Mouse (Mus musculus): Measurements from ENCODE around the gene Tdrd6. TPM values are rescaled to one million over a fixed set of nuclear protein-coding genes. Genes with fewer than 3 reads are reported as not detected.

Tdrd6 gene
- polyA plus RNA-seq, 1 experiment: 202 TPM

DNA sequence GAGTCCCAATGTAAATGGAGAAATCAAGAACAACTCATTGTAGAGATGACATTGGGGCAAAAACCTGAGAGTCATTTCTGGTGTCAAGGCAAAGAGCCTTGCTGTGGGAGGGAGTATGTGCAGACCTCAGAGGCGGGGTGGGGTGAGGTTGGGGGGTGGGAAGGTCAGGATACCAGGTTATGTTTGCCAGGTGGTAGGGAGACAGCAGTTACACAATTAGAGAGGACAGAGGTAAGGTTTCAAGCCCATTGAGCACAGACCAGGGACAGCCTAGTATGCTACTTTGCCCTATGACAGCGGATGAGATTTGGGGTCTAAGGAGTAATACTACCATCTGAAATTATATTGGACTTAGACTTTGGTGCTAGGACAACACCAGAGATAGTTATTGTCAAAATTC lies 42.8 kb downstream of the Tdrd6 start:
- Histone ChIP-seq H3K4me1 (ENCODE audit: control insufficient read depth, insufficient read depth, low read length) (peaks cover 6% of the 10 kb centered on the region), H3K4me3 (ENCODE audit: control insufficient read depth, low read depth, low read length) (no peak overlapping the region), H3K27ac (ENCODE audit: control insufficient read depth, insufficient read depth, low read depth, low read length) (no peak overlapping the region), H3K36me3 (ENCODE audit: control insufficient read depth, insufficient read depth, low read length) (no peaks in the 10 kb centered on the region), H3K27me3 (ENCODE audit: control insufficient read depth, insufficient read depth, low read length) (no peaks in the 10 kb centered on the region)
- TF ChIP-seq POLR2A (IDR thresholded peaks at IDR 0.05; ENCODE audit: control insufficient read depth, low read depth, low read length) (no peak), CTCF (IDR thresholded peaks at IDR 0.05; ENCODE audit: control insufficient read depth, insufficient read depth, insufficient replicate concordance, low read depth, low read length) (no peak)

DNA sequence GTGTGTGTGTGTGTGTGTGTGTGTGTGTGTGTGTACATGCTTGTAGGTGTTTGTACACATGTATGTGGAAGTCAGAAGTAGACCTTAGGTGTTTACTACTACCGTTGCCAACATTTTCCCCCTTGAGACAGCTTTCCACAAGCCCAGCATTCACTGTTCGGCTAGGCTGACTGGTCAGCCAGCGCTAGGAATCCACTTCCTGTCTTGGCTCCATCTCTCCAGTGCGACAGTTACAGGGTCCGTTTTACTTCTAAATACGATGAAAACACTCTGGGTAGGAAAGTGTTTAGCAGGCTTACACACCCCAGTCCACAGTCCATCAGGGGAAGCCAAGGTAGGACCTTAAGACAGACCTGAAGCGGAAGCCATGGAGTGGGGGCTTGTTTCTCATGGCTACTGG lies 45.3 kb downstream of the Tdrd6 start:
- Histone ChIP-seq H3K4me1 (ENCODE audit: control insufficient read depth, insufficient read depth, low read length) (peaks cover 6% of the 10 kb centered on the region), H3K27me3 (ENCODE audit: control insufficient read depth, insufficient read depth, low read length) (no peaks in the 10 kb centered on the region), H3K36me3 (ENCODE audit: control insufficient read depth, insufficient read depth, low read length) (no peaks in the 10 kb centered on the region), H3K4me3 (ENCODE audit: control insufficient read depth, low read depth, low read length) (no peak overlapping the region), H3K27ac (ENCODE audit: control insufficient read depth, insufficient read depth, low read depth, low read length) (no peak overlapping the region)
- TF ChIP-seq POLR2A (IDR thresholded peaks at IDR 0.05; ENCODE audit: control insufficient read depth, low read depth, low read length) (no peak), CTCF (IDR thresholded peaks at IDR 0.05; ENCODE audit: control insufficient read depth, insufficient read depth, insufficient replicate concordance, low read depth, low read length) (no peak)

DNA sequence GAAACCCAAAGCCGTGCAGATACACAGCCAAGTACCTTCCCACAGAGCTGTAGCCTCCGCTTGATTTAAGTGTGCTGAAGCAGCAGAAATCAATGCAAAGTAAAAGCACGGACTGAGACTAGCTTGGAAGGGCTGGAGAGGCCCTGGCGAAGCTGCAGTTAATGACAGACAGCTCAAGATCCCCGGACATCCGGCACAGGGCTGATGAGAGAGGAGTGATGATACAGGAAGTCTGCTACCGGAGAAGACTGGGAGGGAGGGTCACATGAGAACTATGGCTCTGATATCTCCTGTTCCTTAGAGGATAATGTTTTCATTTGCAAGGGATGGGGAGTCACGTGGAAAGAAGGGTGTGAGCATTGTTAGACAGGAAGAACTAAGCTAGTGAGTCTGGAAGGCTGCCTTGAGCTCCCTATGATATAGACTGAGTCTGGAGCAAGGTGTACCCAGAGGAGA lies 49.1 kb downstream of the Tdrd6 start:
- H3K4me3 ChIP-seq (ENCODE audit: control insufficient read depth, low read depth, low read length): peak overlapping the region; percentile 3; the same call in 1 of the 2 replicates
- H3K36me3 ChIP-seq (ENCODE audit: control insufficient read depth, insufficient read depth, low read length): no peaks in the 10 kb centered on the region
- H3K27me3 ChIP-seq (ENCODE audit: control insufficient read depth, insufficient read depth, low read length): no peaks in the 10 kb centered on the region
- H3K4me1 ChIP-seq (ENCODE audit: control insufficient read depth, insufficient read depth, low read length): peaks cover 6% of the 10 kb centered on the region
- TF ChIP-seq CTCF (IDR thresholded peaks at IDR 0.05; ENCODE audit: control insufficient read depth, insufficient read depth, insufficient replicate concordance, low read depth, low read length) (no peak), POLR2A (IDR thresholded peaks at IDR 0.05; ENCODE audit: control insufficient read depth, low read depth, low read length) (no peak)
- peak overlapping the region; percentile 67 for H3K27ac ChIP-seq (ENCODE audit: control insufficient read depth, insufficient read depth, low read depth, low read length)

DNA sequence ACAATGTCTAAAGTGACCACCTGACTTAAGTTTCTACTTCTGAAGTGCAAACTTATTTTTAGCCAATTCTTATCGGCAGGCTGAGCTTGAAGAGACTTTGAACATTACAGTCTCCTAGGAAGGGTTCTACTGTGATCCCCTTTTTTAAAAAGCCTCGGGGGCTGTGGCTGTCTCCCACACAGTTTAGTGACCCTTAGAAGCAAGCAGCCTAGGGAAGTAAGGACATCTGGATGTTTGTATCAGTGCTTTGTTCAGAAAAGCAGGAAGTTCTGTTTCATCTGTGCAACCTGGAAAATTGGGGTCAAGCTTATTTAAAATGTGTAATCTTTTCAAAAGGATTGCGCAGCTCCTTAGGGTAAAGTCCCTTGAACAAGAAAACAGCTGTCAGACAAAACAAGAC lies 49.6 kb downstream of the Tdrd6 start:
- Histone ChIP-seq H3K4me3 (ENCODE audit: control insufficient read depth, low read depth, low read length) (no peak overlapping the region), H3K27me3 (ENCODE audit: control insufficient read depth, insufficient read depth, low read length) (no peaks in the 10 kb centered on the region), H3K27ac (ENCODE audit: control insufficient read depth, insufficient read depth, low read depth, low read length) (peak overlapping the region; percentile 67), H3K36me3 (ENCODE audit: control insufficient read depth, insufficient read depth, low read length) (no peaks in the 10 kb centered on the region), H3K4me1 (ENCODE audit: control insufficient read depth, insufficient read depth, low read length) (peaks cover 5% of the 10 kb centered on the region)
- TF ChIP-seq CTCF (IDR thresholded peaks at IDR 0.05; ENCODE audit: control insufficient read depth, insufficient read depth, insufficient replicate concordance, low read depth, low read length): no peak

DNA sequence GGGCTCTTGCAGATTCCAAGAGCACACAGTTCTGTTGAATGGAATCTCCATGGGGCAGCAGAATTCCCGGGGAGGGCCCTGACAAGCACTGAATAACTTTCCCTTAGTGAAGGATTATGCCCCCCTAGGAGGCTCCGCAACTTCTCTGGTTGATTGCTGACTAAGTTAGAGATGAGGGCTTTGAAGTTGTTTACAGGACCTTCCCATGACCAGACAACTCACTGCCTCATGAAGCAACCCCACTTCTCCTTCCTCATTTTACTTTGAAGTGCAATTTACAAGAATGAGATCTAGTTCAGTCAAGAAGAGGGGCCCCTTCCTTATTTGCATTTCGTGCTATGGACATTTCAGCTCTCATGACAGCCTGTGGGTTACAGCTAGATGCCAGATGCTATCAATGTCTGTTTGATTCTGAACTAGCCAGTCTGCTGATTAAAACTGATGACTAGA lies 56.5 kb downstream of the Tdrd6 start:
- peaks cover 2% of the 10 kb centered on the region; the same call in 1 of the 2 replicates for H3K4me1 ChIP-seq (ENCODE audit: control insufficient read depth, insufficient read depth, low read length)
- no peak overlapping the region for H3K4me3 ChIP-seq (ENCODE audit: control insufficient read depth, low read depth, low read length)
- TF ChIP-seq CTCF (IDR thresholded peaks at IDR 0.05; ENCODE audit: control insufficient read depth, insufficient read depth, insufficient replicate concordance, low read depth, low read length) (no peak), POLR2A (IDR thresholded peaks at IDR 0.05; ENCODE audit: control insufficient read depth, low read depth, low read length) (no peak)
- H3K27me3 ChIP-seq (ENCODE audit: control insufficient read depth, insufficient read depth, low read length): no peaks in the 10 kb centered on the region; the same call in 1 of the 2 replicates
- no peak overlapping the region for H3K27ac ChIP-seq (ENCODE audit: control insufficient read depth, insufficient read depth, low read depth, low read length)
- no peaks in the 10 kb centered on the region for H3K36me3 ChIP-seq (ENCODE audit: control insufficient read depth, insufficient read depth, low read length)

DNA sequence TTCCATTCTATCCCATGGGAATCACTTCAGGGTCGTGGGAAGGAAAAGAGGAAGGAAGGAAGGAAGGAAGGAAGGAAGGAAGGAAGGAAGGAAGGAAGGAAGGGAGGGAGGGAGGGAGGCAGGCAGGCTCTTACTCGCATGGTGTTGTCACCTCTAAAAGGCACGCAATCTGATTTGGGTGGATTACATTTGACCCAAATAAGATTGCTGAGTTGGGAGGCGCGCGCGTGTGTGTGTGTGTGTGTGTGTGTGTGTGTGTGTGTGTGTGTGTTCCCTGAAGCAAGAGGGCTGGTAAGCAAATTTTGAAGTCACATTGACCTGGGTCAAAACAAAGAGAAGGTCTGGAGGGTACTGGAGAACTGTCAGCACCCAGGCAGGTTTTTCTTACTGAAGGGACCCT lies 60.8 kb downstream of the Tdrd6 start:
- no peak for TF ChIP-seq POLR2A (IDR thresholded peaks at IDR 0.05; ENCODE audit: control insufficient read depth, low read depth, low read length)
- TF ChIP-seq CTCF (IDR thresholded peaks at IDR 0.05; ENCODE audit: control insufficient read depth, insufficient read depth, insufficient replicate concordance, low read depth, low read length): no peak
- Histone ChIP-seq H3K4me3 (ENCODE audit: control insufficient read depth, low read depth, low read length) (peak overlapping the region; percentile 86), H3K36me3 (ENCODE audit: control insufficient read depth, insufficient read depth, low read length) (no peaks in the 10 kb centered on the region), H3K27ac (ENCODE audit: control insufficient read depth, insufficient read depth, low read depth, low read length) (no peak overlapping the region), H3K4me1 (ENCODE audit: control insufficient read depth, insufficient read depth, low read length) (peaks cover 5% of the 10 kb centered on the region), H3K27me3 (ENCODE audit: control insufficient read depth, insufficient read depth, low read length) (no peaks in the 10 kb centered on the region; the same call in 1 of the 2 replicates)

DNA sequence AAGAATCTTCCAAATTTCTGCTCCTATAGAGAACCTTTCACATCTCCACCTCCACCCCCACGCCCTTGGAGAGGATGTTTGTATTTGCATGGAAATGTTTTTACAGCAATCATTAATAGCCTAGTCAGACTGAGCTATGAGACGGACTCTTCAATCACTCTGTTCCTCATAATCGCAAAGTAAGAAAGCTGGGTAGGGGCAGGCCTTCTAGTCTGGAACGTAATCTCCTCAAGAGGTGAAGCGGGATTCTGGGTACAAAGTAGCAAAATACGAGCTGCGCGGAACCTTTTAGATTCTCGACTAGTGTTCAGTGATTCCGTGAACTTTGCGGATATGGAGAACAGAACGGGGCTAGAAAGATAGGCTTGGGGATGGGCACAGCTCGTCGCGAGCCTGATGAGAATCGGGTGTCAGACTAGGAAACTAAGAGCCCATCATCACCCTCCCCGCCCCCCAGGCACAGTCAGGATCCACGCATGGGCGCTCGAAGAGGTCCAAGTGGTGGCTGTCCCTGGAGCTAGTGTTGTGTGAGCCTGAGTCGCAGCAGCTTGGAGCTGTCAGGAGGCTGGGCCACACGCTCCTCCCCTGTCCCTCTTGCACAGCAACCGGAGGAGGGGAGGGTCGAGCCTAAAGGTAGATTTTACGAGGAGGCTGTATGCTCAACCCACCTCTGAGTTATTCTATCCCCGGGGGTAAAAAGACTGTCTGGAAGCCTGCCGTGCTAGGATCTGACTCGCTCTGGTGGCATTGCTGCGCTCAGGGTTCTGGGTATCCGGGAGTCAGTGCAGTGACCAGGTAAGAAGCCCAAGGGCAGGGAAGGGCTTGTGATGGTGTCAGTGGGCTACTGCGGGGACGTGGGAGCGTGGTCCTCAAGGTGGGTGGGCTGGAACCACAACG lies 61.9 kb downstream of the Tdrd6 start, which contains the start of gene Pla2g7:
TSS of gene Pla2g7 (plus strand) at position 107 of the 897 bp plus-strand sequence.
- peak within 1 kb of the TSS; percentile 75 for H3K4me3 ChIP-seq (ENCODE audit: control insufficient read depth, low read depth, low read length)
- peak within 1 kb of the TSS; percentile 54 for H3K27ac ChIP-seq (ENCODE audit: control insufficient read depth, insufficient read depth, low read depth, low read length)
- no peak for TF ChIP-seq CTCF (IDR thresholded peaks at IDR 0.05; ENCODE audit: control insufficient read depth, insufficient read depth, insufficient replicate concordance, low read depth, low read length)
- peak; percentile 45; the same call in 1 of the 2 replicates for TF ChIP-seq POLR2A (IDR thresholded peaks at IDR 0.05; ENCODE audit: control insufficient read depth, low read depth, low read length)
- H3K36me3 ChIP-seq (ENCODE audit: control insufficient read depth, insufficient read depth, low read length): no peaks in the 10 kb centered on the region
- H3K27me3 ChIP-seq (ENCODE audit: control insufficient read depth, insufficient read depth, low read length): no peaks in the 10 kb centered on the region; the same call in 1 of the 2 replicates
- peaks cover 5% of the 10 kb centered on the region for H3K4me1 ChIP-seq (ENCODE audit: control insufficient read depth, insufficient read depth, low read length)

All from testis, adult 2 months (tissue).